Mouse (Mus musculus) olfactory bulb, adult 2 months (tissue): Measurements from ENCODE around the gene Map6d1.

Experiments
- CTCF ChIP-seq: fragments of 200-500 bp; IDR thresholded peaks from 2 replicates; pipeline ENCODE4 v1.5.1; 2012; ENCODE audit warnings: low read depth, mild to moderate bottlenecking, low read length, moderate library complexity; ENCODE audit not compliant: insufficient read depth
- POLR2A ChIP-seq: fragments of 200-500 bp; IDR thresholded peaks from 2 replicates; pipeline ENCODE4 v1.6.1; 2012; ENCODE audit warnings: mild to moderate bottlenecking, low read depth, low read length, moderate library complexity; ENCODE audit not compliant: insufficient read depth

- TF ChIP-seq POLR2A (no peak), CTCF (no peak)
Observed at GRCm38 (mm10) chr16:20234406-20234805, 6.8 kb downstream of the Map6d1 start.
